Mouse (Mus musculus) heart, postnatal 14 days (tissue): ENCODE measurements around the gene Ap5b1. TPM values are rescaled to one million over a fixed set of nuclear protein-coding genes. Genes with fewer than 3 reads are reported as not detected.
A peak's percentile ranks its signal among the peaks of the same experiment; 100 is the strongest.

Experiments
- DNase-seq, 2 experiments: peaks; one replicate each; pipeline ENCODE4 v3.0.0; 2021 to 2022
- intact Hi-C: fragments of 180-260 bp; cut with DNase I; formaldehyde crosslinking; loops from one replicate; pipeline ENCODE4 v1.15.1; 2025
- total RNA-seq, 2 experiments: library from RNA; stranded (reverse); gene quantifications; 2 replicates each; pipeline ENCODE4 v1.2.3; 2021

Ap5b1 gene
- total RNA-seq, 2 experiments from 2014 or later: 2.3 to 3.5 TPM

- intact Hi-C loops: no loop called here
- no peak for DNase-seq
Measured at GRCm38 (mm10) chr19:5607705-5608410, 40.0 kb downstream of the Ap5b1 start.

GRCm38 (mm10) chr19:5608707-5609106 lies 40.9 kb downstream of the Ap5b1 start:
- intact Hi-C loops: no loop called here
- DNase-seq: no peak

GRCm38 (mm10) chr19:5609171-5609546 lies 41.3 kb downstream of the Ap5b1 start:
- intact Hi-C loops: no loop called here
- no peak for DNase-seq

GRCm38 (mm10) chr19:5609547-5610404 lies 42.0 kb downstream of the Ap5b1 start, which contains the start of gene Kat5:
TSS of gene Kat5 (minus strand) at chr19:5610237.
- intact Hi-C loops: no loop called here
- peak; percentile 89 to 93 for DNase-seq

- DNase-seq: no peak
- intact Hi-C loops: loop anchor here (2.0 kb wide), 1 partner anchor 23 kb away; no protein-coding TSS in a partner anchor
Measured at GRCm38 (mm10) chr19:5611973-5612372, 44.1 kb downstream of the Ap5b1 start.

- no peak for DNase-seq
- intact Hi-C loops: loop anchor here (2.0 kb wide), 1 partner anchor 22 kb away; no protein-coding TSS in a partner anchor
Measured at GRCm38 (mm10) chr19:5612762-5613411, 45.1 kb downstream of the Ap5b1 start.

GRCm38 (mm10) chr19:5614953-5615352 lies 47.1 kb downstream of the Ap5b1 start:
- intact Hi-C loops: no loop called here
- DNase-seq: no peak

GRCm38 (mm10) chr19:5620007-5620406 lies 52.2 kb downstream of the Ap5b1 start:
- intact Hi-C loops: no loop called here
- no peak for DNase-seq

Other genes starting within 250 kb of the Ap5b1 start
- gene Catsper1, start 232.3 kb upstream of the Ap5b1 start, total RNA-seq: not detected
- 1 to 10 TPM; 4.6 to 4.9 TPM for gene Cst6, start 218.5 kb upstream of the Ap5b1 start, total RNA-seq
- 10 to 100 TPM; 21.5 to 22.6 TPM for gene Eif1ad, start 201.3 kb upstream of the Ap5b1 start, total RNA-seq
- 100 to 1,000 TPM; 115 to 145 TPM for gene Banf1, start 200.9 kb upstream of the Ap5b1 start, total RNA-seq
- gene Sart1, start 179.3 kb upstream of the Ap5b1 start, total RNA-seq: 10 to 100 TPM; 47.5 to 49.5 TPM
- under 1 TPM; 0.31 to 0.90 TPM for gene Tsga10ip, start 165.5 kb upstream of the Ap5b1 start, total RNA-seq
- 100 to 1,000 TPM; 252 to 264 TPM for gene Drap1, start 143.0 kb upstream of the Ap5b1 start, total RNA-seq
- 10 to 100 TPM; 39.9 to 41.9 TPM for gene AI837181, start 142.9 kb upstream of the Ap5b1 start, total RNA-seq
- gene Fosl1, start 120.5 kb upstream of the Ap5b1 start, total RNA-seq: not detected
- 10 to 100 TPM in 1 of 2 experiments, 1 to 10 TPM in 1; 10.0 to 11.2 TPM for gene Ccdc85b, start 110.1 kb upstream of the Ap5b1 start, total RNA-seq
- 10 to 100 TPM; 55.7 to 63.2 TPM for gene Fibp, start 107.4 kb upstream of the Ap5b1 start, total RNA-seq
- under 1 TPM in 1 of 2 experiments, not detected in 1; 0.71 TPM for gene Ctsw, start 99.5 kb upstream of the Ap5b1 start, total RNA-seq
- gene Efemp2, start 94.1 kb upstream of the Ap5b1 start, total RNA-seq: 10 to 100 TPM; 17.9 to 18.3 TPM
- 10 to 100 TPM; 22.2 to 24.9 TPM for gene Mus81, start 79.6 kb upstream of the Ap5b1 start, total RNA-seq
- 100 to 1,000 TPM; 274 to 350 TPM for gene Cfl1, start 77.6 kb upstream of the Ap5b1 start, total RNA-seq
- 1 to 10 TPM in 1 of 2 experiments, under 1 TPM in 1; 0.93 to 1.2 TPM for gene 1700020D05Rik, start 64.2 kb upstream of the Ap5b1 start, total RNA-seq
- gene Snx32, start 57.5 kb upstream of the Ap5b1 start, total RNA-seq: 1 to 10 TPM; 6.6 to 8.5 TPM
- not detected for gene Ovol1, start 7.4 kb upstream of the Ap5b1 start, total RNA-seq
- 10 to 100 TPM; 50.8 to 51.8 TPM for gene Rnaseh2c, start 33.8 kb downstream of the Ap5b1 start, total RNA-seq
- gene Kat5, start 42.2 kb downstream of the Ap5b1 start, total RNA-seq: 10 to 100 TPM; 28.4 to 30.8 TPM
- gene Rela, start 69.5 kb downstream of the Ap5b1 start, total RNA-seq: 10 to 100 TPM; 25.8 to 29.9 TPM
- 10 to 100 TPM; 32.7 to 33.8 TPM for gene Sipa1, start 95.7 kb downstream of the Ap5b1 start, total RNA-seq
- gene Map3k11, start 120.7 kb downstream of the Ap5b1 start, total RNA-seq: 10 to 100 TPM; 35.9 to 37.2 TPM
- gene Pcnx3, start 120.9 kb downstream of the Ap5b1 start, total RNA-seq: 10 to 100 TPM; 24.0 to 24.9 TPM
- gene Kcnk7, start 136.3 kb downstream of the Ap5b1 start, total RNA-seq: not detected
- 100 to 1,000 TPM; 124 to 141 TPM for gene Ehbp1l1, start 158.3 kb downstream of the Ap5b1 start, total RNA-seq
- 10 to 100 TPM; 38.6 to 40.1 TPM for gene Fam89b, start 161.6 kb downstream of the Ap5b1 start, total RNA-seq
- 10 to 100 TPM; 47.2 to 55.5 TPM for gene Ltbp3, start 172.9 kb downstream of the Ap5b1 start, total RNA-seq
- gene Scyl1, start 203.4 kb downstream of the Ap5b1 start, total RNA-seq: 10 to 100 TPM; 66.2 to 67.2 TPM